ENCODE assay signal across 8 mouse cellular contexts in the genomic region with DNA sequence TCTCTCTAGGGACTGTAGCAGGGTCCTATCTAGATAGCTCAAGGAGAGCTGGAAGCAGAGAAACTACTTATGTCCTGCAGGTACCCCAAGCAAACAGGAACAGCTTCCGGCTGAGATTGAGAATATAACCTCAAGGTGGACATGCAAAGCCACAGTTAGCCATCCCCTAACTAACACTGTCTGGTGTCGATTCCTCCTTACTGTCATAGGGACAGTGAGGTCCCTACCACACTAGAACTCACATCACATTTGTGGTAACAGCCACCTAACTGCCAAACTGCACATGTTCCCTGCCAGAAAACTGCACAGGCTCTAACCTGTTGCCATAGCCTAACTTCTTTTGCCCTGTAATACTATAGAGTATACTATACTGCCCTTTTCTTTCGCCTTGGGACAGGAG. TPM values are rescaled to one million over a fixed set of nuclear protein-coding genes. Genes with fewer than 3 reads are reported as not detected.
DNase-seq lines count a peak whose midpoint lies in the region; ATAC-seq and TF ChIP-seq lines count a peak whose summit lies in the region.

No protein-coding gene starts in this region.

- peaks cover 28% of the 10 kb centered on the region for H3K4me1 ChIP-seq in kidney, embryonic 14.5 days (ENCODE audit: control insufficient read depth, insufficient read depth, low read length)
- peaks cover 42% of the 10 kb centered on the region for H3K4me1 ChIP-seq in embryonic facial prominence, embryonic 13.5 days
- H3K4me1 ChIP-seq in hindbrain, postnatal 0 days (ENCODE audit: insufficient read depth, low read length) = peaks cover 19% of the 10 kb centered on the region; the same call in 1 of the 2 replicates
- H3K4me1 ChIP-seq in midbrain, postnatal 0 days (ENCODE audit: insufficient read depth, low read length) = peaks cover 20% of the 10 kb centered on the region

- no peaks in the 10 kb centered on the region for H3K27me3 ChIP-seq in kidney, embryonic 14.5 days (ENCODE audit: control insufficient read depth, insufficient read depth, low read length)
- no peaks in the 10 kb centered on the region for H3K27me3 ChIP-seq in embryonic facial prominence, embryonic 13.5 days
- H3K27me3 ChIP-seq in hindbrain, postnatal 0 days (ENCODE audit: insufficient read depth, low read length) = no peaks in the 10 kb centered on the region
- H3K27me3 ChIP-seq in midbrain, postnatal 0 days (ENCODE audit: insufficient read depth, low read length) = no peaks in the 10 kb centered on the region

- DNase-seq in kidney, postnatal 10 days = no peak
- no peak for DNase-seq in hindbrain, postnatal 0 days (ENCODE audit: low spot score)
- DNase-seq in midbrain, postnatal 0 days (ENCODE audit: low spot score) = no peak
- DNase-seq in adipocyte (ENCODE audit: low spot score) = no peak
- DNase-seq in c-Kit-positive CD71-positive TER-119-positive erythroid progenitor cells, embryonic 14.5 days (ENCODE audit: low spot score) = no peak
- no peak for DNase-seq in urinary bladder, adult 2 months (ENCODE audit: low spot score)

- no peak overlapping the region; the same call in 1 of the 2 replicates for H3K27ac ChIP-seq in kidney, embryonic 14.5 days (ENCODE audit: low read depth, low read length)
- H3K27ac ChIP-seq in embryonic facial prominence, embryonic 13.5 days = peak overlapping the region; percentile 86
- H3K27ac ChIP-seq in hindbrain, postnatal 0 days = no peak overlapping the region
- H3K27ac ChIP-seq in midbrain, postnatal 0 days (ENCODE audit: low read depth, low read length) = no peak overlapping the region

- ATAC-seq in kidney, embryonic 14.5 days (ENCODE audit: low FRiP score, low TSS enrichment) = no peak
- ATAC-seq in embryonic facial prominence, embryonic 13.5 days (ENCODE audit: insufficient number of reproducible peaks, insufficient read depth, low FRiP score, low TSS enrichment, low read depth) = no peak
- ATAC-seq in hindbrain, postnatal 0 days = no peak
- no peak for ATAC-seq in midbrain, postnatal 0 days (ENCODE audit: low FRiP score)

- no peak for TF ChIP-seq CTCF in hindbrain, postnatal 0 days (IDR thresholded peaks at IDR 0.05; ENCODE audit: low read depth)
- no peak for TF ChIP-seq CTCF in midbrain, postnatal 0 days (IDR thresholded peaks at IDR 0.05)

- peak overlapping the region; percentile 99; the same call in 1 of the 2 replicates for H3K9ac ChIP-seq in kidney, embryonic 14.5 days (ENCODE audit: low read depth, low read length)
- peak overlapping the region; percentile 100 for H3K9ac ChIP-seq in embryonic facial prominence, embryonic 13.5 days
- peak overlapping the region; percentile 100 for H3K9ac ChIP-seq in hindbrain, postnatal 0 days (replicated peaks; ENCODE audit: low read length)
- H3K9ac ChIP-seq in midbrain, postnatal 0 days (replicated peaks; ENCODE audit: low read length, poor library complexity, severe bottlenecking) = peak overlapping the region; percentile 99; the same call in 1 of the 2 replicates

- peak overlapping the region; percentile 99 for H3K4me3 ChIP-seq in kidney, embryonic 14.5 days (ENCODE audit: low read length)
- peak overlapping the region; percentile 95 for H3K4me3 ChIP-seq in embryonic facial prominence, embryonic 13.5 days
- peak overlapping the region; percentile 100 for H3K4me3 ChIP-seq in hindbrain, postnatal 0 days (ENCODE audit: low read length)
- H3K4me3 ChIP-seq in midbrain, postnatal 0 days (ENCODE audit: low read depth, low read length) = peak overlapping the region; percentile 100

- peak overlapping the region; percentile 74 for H3K4me2 ChIP-seq in kidney, embryonic 14.5 days (replicated peaks; ENCODE audit: low read depth, low read length)
- peak overlapping the region; percentile 94 for H3K4me2 ChIP-seq in embryonic facial prominence, embryonic 13.5 days
- peak overlapping the region; percentile 91 for H3K4me2 ChIP-seq in hindbrain, postnatal 0 days (ENCODE audit: low read depth, low read length)
- H3K4me2 ChIP-seq in midbrain, postnatal 0 days (ENCODE audit: low read depth, low read length, poor library complexity, severe bottlenecking) = peak overlapping the region; percentile 86

- 62% methylated on average over 3 of the region's 3 CpGs for WGBS in kidney, embryonic 14.5 days
- WGBS in embryonic facial prominence, embryonic 13.5 days = 67% methylated on average over 3 of the region's 3 CpGs
- 73% methylated on average over 3 of the region's 3 CpGs for WGBS in hindbrain, postnatal 0 days
- WGBS in midbrain, postnatal 0 days = 65% methylated on average over 3 of the region's 3 CpGs

- H3K36me3 ChIP-seq in kidney, embryonic 14.5 days (ENCODE audit: control insufficient read depth, insufficient read depth, low read length) = peaks cover 33% of the 10 kb centered on the region
- H3K36me3 ChIP-seq in embryonic facial prominence, embryonic 13.5 days = peaks cover 33% of the 10 kb centered on the region
- peaks cover 29% of the 10 kb centered on the region; the same call in 1 of the 2 replicates for H3K36me3 ChIP-seq in hindbrain, postnatal 0 days (ENCODE audit: insufficient read depth, low read length)
- H3K36me3 ChIP-seq in midbrain, postnatal 0 days (ENCODE audit: insufficient read depth, low read length) = peaks cover 23% of the 10 kb centered on the region

- H3K9me3 ChIP-seq in kidney, embryonic 14.5 days (ENCODE audit: control insufficient read depth, low read length) = no peaks in the 10 kb centered on the region; the same call in 1 of the 2 replicates
- no peaks in the 10 kb centered on the region for H3K9me3 ChIP-seq in embryonic facial prominence, embryonic 13.5 days
- H3K9me3 ChIP-seq in hindbrain, postnatal 0 days (ENCODE audit: low read length) = no peaks in the 10 kb centered on the region
- no peaks in the 10 kb centered on the region for H3K9me3 ChIP-seq in midbrain, postnatal 0 days (ENCODE audit: low read length)

RNA-seq across cellular contexts. Expression of a gene that starts 2.0 kb away (rescaled TPM):
- 10.3 and 12.8 TPM in 2 replicates for polyA plus RNA-seq in kidney, embryonic 14.5 days (2014; fragmentation: Nextera tagmentation; extraction: Ambion mirVana)
- polyA plus RNA-seq in embryonic facial prominence, embryonic 13.5 days (2015; fragmentation: Nextera tagmentation; extraction: Ambion mirVana) = 6.3 and 8.9 TPM in 2 replicates
- 67.0 and 67.3 TPM in 2 replicates for total RNA-seq in hindbrain, postnatal 0 days (2014; rRNA removed)
- 3.0 and 3.8 TPM in 2 replicates for polyA plus RNA-seq in hindbrain, postnatal 0 days (2015; fragmentation: Nextera tagmentation; extraction: Ambion mirVana)
- total RNA-seq in midbrain, postnatal 0 days (2014; rRNA removed) = 45.8 and 69.0 TPM in 2 replicates
- polyA plus RNA-seq in midbrain, postnatal 0 days (2015; fragmentation: Nextera tagmentation; extraction: Ambion mirVana) = 2.6 and 3.3 TPM in 2 replicates
- polyA plus RNA-seq in urinary bladder, adult 2 months (2012; rRNA removed) = 122 and 145 TPM in 2 replicates

RNA-seq across cellular contexts. Expression of a gene that starts 7.7 kb away (rescaled TPM):
- polyA plus RNA-seq in kidney, embryonic 14.5 days (2014; fragmentation: Nextera tagmentation; extraction: Ambion mirVana) = 3.0 and 4.8 TPM in 2 replicates
- polyA plus RNA-seq in embryonic facial prominence, embryonic 13.5 days (2015; fragmentation: Nextera tagmentation; extraction: Ambion mirVana) = 10.7 and 11.4 TPM in 2 replicates
- total RNA-seq in hindbrain, postnatal 0 days (2014; rRNA removed) = 55.3 and 58.2 TPM in 2 replicates
- polyA plus RNA-seq in hindbrain, postnatal 0 days (2015; fragmentation: Nextera tagmentation; extraction: Ambion mirVana) = 12.2 and 14.4 TPM in 2 replicates
- total RNA-seq in midbrain, postnatal 0 days (2014; rRNA removed) = 53.8 and 70.9 TPM in 2 replicates
- polyA plus RNA-seq in midbrain, postnatal 0 days (2015; fragmentation: Nextera tagmentation; extraction: Ambion mirVana) = 13.6 and 16.7 TPM in 2 replicates
- 22.9 and 29.3 TPM in 2 replicates for polyA plus RNA-seq in urinary bladder, adult 2 months (2012; rRNA removed)

RNA-seq across cellular contexts. Expression of a gene that starts 57.4 kb away (rescaled TPM):
- polyA plus RNA-seq in kidney, embryonic 14.5 days (2014; fragmentation: Nextera tagmentation; extraction: Ambion mirVana) = 67.9 and 71.2 TPM in 2 replicates
- 60.8 and 63.5 TPM in 2 replicates for polyA plus RNA-seq in embryonic facial prominence, embryonic 13.5 days (2015; fragmentation: Nextera tagmentation; extraction: Ambion mirVana)
- 8.9 and 9.9 TPM in 2 replicates for total RNA-seq in hindbrain, postnatal 0 days (2014; rRNA removed)
- polyA plus RNA-seq in hindbrain, postnatal 0 days (2015; fragmentation: Nextera tagmentation; extraction: Ambion mirVana) = 19.2 and 23.4 TPM in 2 replicates
- 4.0 and 4.1 TPM in 2 replicates for total RNA-seq in midbrain, postnatal 0 days (2014; rRNA removed)
- 10.2 and 10.4 TPM in 2 replicates for polyA plus RNA-seq in midbrain, postnatal 0 days (2015; fragmentation: Nextera tagmentation; extraction: Ambion mirVana)
- 6.1 and 7.0 TPM in 2 replicates for polyA plus RNA-seq in urinary bladder, adult 2 months (2012; rRNA removed)
